Mouse (Mus musculus) kidney, adult 8-10 months (tissue): ENCODE data around the gene Maml3.
A peak's percentile ranks its signal among the peaks of the same experiment; 100 is the strongest.

Experiments
- DNase-seq, 2 experiments: peaks; one replicate each; pipeline ENCODE4 v3.0.0; 2022

Gene Maml3

GRCm38 (mm10) chr3:52088458-52089341 lies 16.2 kb downstream of the Maml3 start:
- DNase-seq: peak; percentile 92 to 93

- DNase-seq: no peak
Observed at GRCm38 (mm10) chr3:52087636-52088280, 17.1 kb downstream of the Maml3 start.

- DNase-seq: no peak
Observed at GRCm38 (mm10) chr3:52078763-52079162, 26.1 kb downstream of the Maml3 start.

- no peak for DNase-seq
Observed at GRCm38 (mm10) chr3:52073959-52074358, 30.9 kb downstream of the Maml3 start.

GRCm38 (mm10) chr3:52071996-52072395 lies 32.9 kb downstream of the Maml3 start:
- no peak for DNase-seq

- no peak for DNase-seq
Observed at GRCm38 (mm10) chr3:52070163-52070478, 34.8 kb downstream of the Maml3 start.

GRCm38 (mm10) chr3:52069304-52070162 lies 35.3 kb downstream of the Maml3 start:
- peak; percentile 48 to 57 for DNase-seq

- no peak for DNase-seq
Observed at GRCm38 (mm10) chr3:52068885-52069284, 36.0 kb downstream of the Maml3 start.

GRCm38 (mm10) chr3:52067181-52067580 lies 37.7 kb downstream of the Maml3 start:
- DNase-seq: no peak

GRCm38 (mm10) chr3:52066142-52066541 lies 38.7 kb downstream of the Maml3 start:
- no peak for DNase-seq

- DNase-seq: no peak
Observed at GRCm38 (mm10) chr3:52063261-52063655, 41.6 kb downstream of the Maml3 start.

- no peak for DNase-seq
Observed at GRCm38 (mm10) chr3:52062389-52063260, 42.3 kb downstream of the Maml3 start.

- no peak for DNase-seq
Observed at GRCm38 (mm10) chr3:52061472-52062388, 43.1 kb downstream of the Maml3 start.

- no peak for DNase-seq
Observed at GRCm38 (mm10) chr3:52060886-52061285, 44.0 kb downstream of the Maml3 start.

GRCm38 (mm10) chr3:52051801-52052200 lies 53.1 kb downstream of the Maml3 start:
- DNase-seq: no peak

- no peak for DNase-seq
Observed at GRCm38 (mm10) chr3:52048082-52048481, 56.8 kb downstream of the Maml3 start.

GRCm38 (mm10) chr3:52047537-52047936 lies 57.3 kb downstream of the Maml3 start:
- DNase-seq: no peak

GRCm38 (mm10) chr3:52046895-52047372 lies 57.9 kb downstream of the Maml3 start:
- peak; percentile 96 to 97 for DNase-seq

- peak; percentile 85 to 91 for DNase-seq
Observed at GRCm38 (mm10) chr3:52046027-52046700, 58.7 kb downstream of the Maml3 start.

GRCm38 (mm10) chr3:52045221-52045641 lies 59.6 kb downstream of the Maml3 start:
- no peak for DNase-seq
